Mouse (Mus musculus): ENCODE measurements around the gene Rpn1. TPM values are rescaled to one million over a fixed set of nuclear protein-coding genes. Genes with fewer than 3 reads are reported as not detected.
A peak's percentile ranks its signal among the peaks of the same experiment; 100 is the strongest.

Rpn1 gene
- polyA plus RNA-seq, 1 experiment, result 222 TPM

DNA sequence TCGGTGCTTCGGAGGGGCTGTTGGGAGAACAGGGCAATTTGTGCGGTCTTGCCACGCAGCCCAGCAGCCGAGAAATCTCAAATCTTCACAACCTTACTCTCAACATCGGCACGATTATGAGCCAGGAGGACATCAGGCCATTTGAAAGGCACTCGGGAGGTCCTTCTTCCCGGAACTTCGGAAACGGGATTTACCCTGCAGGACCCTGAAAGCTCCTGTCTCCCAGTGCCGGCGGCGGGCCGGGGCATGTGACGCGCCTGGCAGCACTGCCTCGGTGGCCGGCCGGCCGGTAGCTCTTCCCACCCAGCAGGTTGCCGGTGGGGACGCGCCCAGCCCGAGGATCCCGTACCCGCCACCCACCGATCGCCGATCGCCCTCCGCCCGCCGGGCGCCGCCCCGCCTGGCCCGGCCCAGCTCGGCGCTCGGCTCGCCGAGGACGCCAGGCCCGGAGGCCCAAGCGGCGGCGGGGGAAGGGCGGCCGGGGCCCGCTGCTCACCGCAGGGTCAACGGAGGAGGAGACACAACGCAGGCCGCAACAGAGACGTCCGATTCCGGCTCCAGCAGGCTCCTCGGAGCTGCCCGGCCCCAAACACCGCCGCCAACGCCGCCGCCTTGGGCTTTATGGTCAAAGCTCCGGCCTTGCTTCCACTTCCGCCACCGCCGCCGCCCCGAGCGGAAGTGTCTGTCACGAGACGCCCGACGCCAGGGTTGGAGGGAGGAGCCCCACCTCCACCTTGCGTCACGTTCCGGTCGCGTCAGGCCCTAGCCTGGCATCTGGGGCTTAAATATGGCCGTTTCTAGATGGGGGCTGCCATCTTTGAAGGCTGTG lies 39.5 kb upstream of the Rpn1 start, which contains the start of gene Rab7:
TSS of gene Rab7 (minus strand) at position 694 of the 829 bp plus-strand sequence.
- H3K36me3 ChIP-seq (ENCODE audit: control insufficient read depth, insufficient read depth, low read length, poor library complexity, severe bottlenecking), result peaks cover 8% of the 10 kb centered on the region; the same call in 1 of the 2 replicates
- H3K4me3 ChIP-seq (ENCODE audit: low read depth, low read length), result peak within 1 kb of the TSS; percentile 93
- H3K27ac ChIP-seq (ENCODE audit: insufficient read depth, low read length), result peak within 1 kb of the TSS; percentile 46
- peak within 1 kb of the TSS; percentile 96 for H3K9ac ChIP-seq (ENCODE audit: low read depth, poor library complexity, severe bottlenecking)
- H3K9me3 ChIP-seq (replicated peaks; ENCODE audit: control insufficient read depth, insufficient read depth, low read length, poor library complexity, severe bottlenecking), result no peaks in the 10 kb centered on the region
- no peaks in the 10 kb centered on the region for H3K4me1 ChIP-seq (ENCODE audit: control insufficient read depth, insufficient read depth, low read length)
- TF ChIP-seq EP300 (IDR thresholded peaks at IDR 0.05; ENCODE audit: insufficient read depth, low read depth, low read length) (peak; percentile 52; the same call in 1 of the 2 replicates), POLR2A (IDR thresholded peaks at IDR 0.05; ENCODE audit: insufficient read depth, low read length) (peak; percentile 19), CTCF (IDR thresholded peaks at IDR 0.05; ENCODE audit: low read depth, low read length) (no peak)
- no peaks in the 10 kb centered on the region for H3K27me3 ChIP-seq (ENCODE audit: control insufficient read depth, insufficient read depth, low read length, poor library complexity, severe bottlenecking)

DNA sequence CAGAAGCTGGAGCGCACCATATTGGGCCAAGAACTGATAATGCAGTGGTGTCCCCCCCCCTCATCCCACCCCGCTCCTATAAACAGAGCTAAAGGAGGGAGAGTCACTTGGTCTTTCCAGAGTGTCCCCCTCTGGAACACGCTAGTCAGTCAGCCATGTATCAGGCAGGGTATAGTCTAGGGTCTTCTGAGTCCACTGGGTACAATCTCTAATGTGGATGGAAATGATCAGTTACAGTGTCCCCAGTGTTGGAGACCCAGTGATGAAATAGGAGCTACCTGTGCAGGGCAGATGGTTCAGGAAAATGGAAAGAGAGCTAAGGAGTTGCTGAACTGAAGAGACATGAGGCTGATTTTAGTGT lies 38.9 kb upstream of the Rpn1 start:
- Histone ChIP-seq H3K27me3 (ENCODE audit: control insufficient read depth, insufficient read depth, low read length, poor library complexity, severe bottlenecking) (no peaks in the 10 kb centered on the region), H3K4me3 (ENCODE audit: low read depth, low read length) (peak overlapping the region; percentile 84), H3K4me1 (ENCODE audit: control insufficient read depth, insufficient read depth, low read length) (no peaks in the 10 kb centered on the region), H3K27ac (ENCODE audit: insufficient read depth, low read length) (peak overlapping the region; percentile 46), H3K36me3 (ENCODE audit: control insufficient read depth, insufficient read depth, low read length, poor library complexity, severe bottlenecking) (peaks cover 8% of the 10 kb centered on the region; the same call in 1 of the 2 replicates), H3K9ac (ENCODE audit: low read depth, poor library complexity, severe bottlenecking) (peak overlapping the region; percentile 96), H3K9me3 (replicated peaks; ENCODE audit: control insufficient read depth, insufficient read depth, low read length, poor library complexity, severe bottlenecking) (no peaks in the 10 kb centered on the region)
- TF ChIP-seq POLR2A (IDR thresholded peaks at IDR 0.05; ENCODE audit: insufficient read depth, low read length) (no peak), EP300 (IDR thresholded peaks at IDR 0.05; ENCODE audit: insufficient read depth, low read depth, low read length) (no peak), CTCF (IDR thresholded peaks at IDR 0.05; ENCODE audit: low read depth, low read length) (no peak)

DNA sequence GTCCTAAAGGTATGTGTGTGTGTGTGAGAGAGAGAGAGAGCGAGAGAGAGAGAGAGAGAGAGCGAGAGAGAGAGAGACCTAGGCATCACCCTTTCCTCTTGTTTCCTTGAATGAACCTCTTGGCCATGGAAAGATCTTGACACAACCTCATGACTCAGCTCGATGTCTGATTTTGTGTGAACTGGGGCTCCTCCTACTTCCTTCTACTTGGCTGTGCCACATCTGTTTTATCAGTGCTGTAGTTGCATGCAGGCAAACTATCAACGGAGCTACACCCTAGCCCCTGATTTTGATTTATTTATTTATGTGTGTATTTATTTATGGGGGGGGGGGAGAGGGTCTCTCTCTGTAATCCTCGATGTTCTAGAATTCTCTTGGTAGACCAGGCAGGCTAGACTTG lies 36.4 kb upstream of the Rpn1 start:
- no peaks in the 10 kb centered on the region for H3K27me3 ChIP-seq (ENCODE audit: control insufficient read depth, insufficient read depth, low read length, poor library complexity, severe bottlenecking)
- no peaks in the 10 kb centered on the region for H3K9me3 ChIP-seq (replicated peaks; ENCODE audit: control insufficient read depth, insufficient read depth, low read length, poor library complexity, severe bottlenecking)
- no peaks in the 10 kb centered on the region for H3K4me1 ChIP-seq (ENCODE audit: control insufficient read depth, insufficient read depth, low read length)
- TF ChIP-seq CTCF (IDR thresholded peaks at IDR 0.05; ENCODE audit: low read depth, low read length) (no peak), EP300 (IDR thresholded peaks at IDR 0.05; ENCODE audit: insufficient read depth, low read depth, low read length) (no peak), POLR2A (IDR thresholded peaks at IDR 0.05; ENCODE audit: insufficient read depth, low read length) (no peak)
- no peak overlapping the region for H3K9ac ChIP-seq (ENCODE audit: low read depth, poor library complexity, severe bottlenecking)
- no peak overlapping the region for H3K4me3 ChIP-seq (ENCODE audit: low read depth, low read length)
- no peak overlapping the region for H3K27ac ChIP-seq (ENCODE audit: insufficient read depth, low read length)
- peaks cover 6% of the 10 kb centered on the region; the same call in 1 of the 2 replicates for H3K36me3 ChIP-seq (ENCODE audit: control insufficient read depth, insufficient read depth, low read length, poor library complexity, severe bottlenecking)

DNA sequence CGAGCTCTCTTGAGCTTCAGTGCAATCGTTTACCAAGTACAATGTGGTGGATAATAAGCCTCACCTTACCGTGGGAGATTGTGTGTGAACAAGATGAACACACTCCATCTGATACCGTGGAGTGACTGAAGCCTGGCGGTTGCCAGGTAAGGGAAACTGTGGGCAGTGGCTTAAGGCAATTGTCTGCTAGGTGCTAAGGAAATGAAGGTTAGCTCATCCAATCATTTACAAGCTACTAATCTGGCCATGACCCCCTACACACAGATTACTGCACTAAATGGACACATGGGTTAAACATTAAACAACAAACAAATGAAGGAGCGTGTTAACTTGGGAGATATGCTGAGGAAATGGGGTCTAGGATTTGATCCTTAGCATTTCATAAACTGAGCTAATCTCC lies 35.3 kb upstream of the Rpn1 start:
- TF ChIP-seq POLR2A (IDR thresholded peaks at IDR 0.05; ENCODE audit: insufficient read depth, low read length) (no peak), EP300 (IDR thresholded peaks at IDR 0.05; ENCODE audit: insufficient read depth, low read depth, low read length) (no peak)
- Histone ChIP-seq H3K36me3 (ENCODE audit: control insufficient read depth, insufficient read depth, low read length, poor library complexity, severe bottlenecking) (no peaks in the 10 kb centered on the region), H3K9me3 (replicated peaks; ENCODE audit: control insufficient read depth, insufficient read depth, low read length, poor library complexity, severe bottlenecking) (no peaks in the 10 kb centered on the region), H3K4me1 (ENCODE audit: control insufficient read depth, insufficient read depth, low read length) (peaks cover under 1% of the 10 kb centered on the region), H3K27me3 (ENCODE audit: control insufficient read depth, insufficient read depth, low read length, poor library complexity, severe bottlenecking) (no peaks in the 10 kb centered on the region), H3K9ac (ENCODE audit: low read depth, poor library complexity, severe bottlenecking) (no peak overlapping the region), H3K27ac (ENCODE audit: insufficient read depth, low read length) (no peak overlapping the region), H3K4me3 (ENCODE audit: low read depth, low read length) (no peak overlapping the region)

DNA sequence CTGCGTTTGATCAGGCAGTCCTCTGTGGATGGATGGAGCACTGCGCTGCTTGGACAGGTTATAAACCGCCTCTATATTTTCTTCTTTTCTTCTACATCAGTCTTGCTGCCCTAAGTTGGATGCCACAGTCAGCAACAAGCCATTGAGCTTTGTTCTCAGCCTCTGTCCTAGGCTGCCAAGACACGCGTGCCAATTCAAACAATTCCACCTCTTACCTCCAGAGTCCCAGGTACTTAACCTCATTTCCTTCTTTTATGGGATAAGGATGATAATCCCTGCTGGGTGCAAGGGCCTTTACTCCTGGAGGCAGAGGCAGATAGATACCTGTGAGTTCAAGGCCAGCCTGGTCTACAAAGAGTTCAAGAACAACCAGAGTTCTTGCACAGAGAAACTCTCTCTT lies 33.1 kb upstream of the Rpn1 start:
- Histone ChIP-seq H3K36me3 (ENCODE audit: control insufficient read depth, insufficient read depth, low read length, poor library complexity, severe bottlenecking) (no peaks in the 10 kb centered on the region), H3K4me1 (ENCODE audit: control insufficient read depth, insufficient read depth, low read length) (peaks cover 5% of the 10 kb centered on the region), H3K4me3 (ENCODE audit: low read depth, low read length) (no peak overlapping the region), H3K9me3 (replicated peaks; ENCODE audit: control insufficient read depth, insufficient read depth, low read length, poor library complexity, severe bottlenecking) (no peaks in the 10 kb centered on the region), H3K9ac (ENCODE audit: low read depth, poor library complexity, severe bottlenecking) (no peak overlapping the region), H3K27ac (ENCODE audit: insufficient read depth, low read length) (no peak overlapping the region), H3K27me3 (ENCODE audit: control insufficient read depth, insufficient read depth, low read length, poor library complexity, severe bottlenecking) (no peaks in the 10 kb centered on the region)
- TF ChIP-seq CTCF (IDR thresholded peaks at IDR 0.05; ENCODE audit: low read depth, low read length) (no peak), EP300 (IDR thresholded peaks at IDR 0.05; ENCODE audit: insufficient read depth, low read depth, low read length) (no peak), POLR2A (IDR thresholded peaks at IDR 0.05; ENCODE audit: insufficient read depth, low read length) (no peak)
